ENCODE assay signal across 8 mouse cellular contexts in the genomic region with DNA sequence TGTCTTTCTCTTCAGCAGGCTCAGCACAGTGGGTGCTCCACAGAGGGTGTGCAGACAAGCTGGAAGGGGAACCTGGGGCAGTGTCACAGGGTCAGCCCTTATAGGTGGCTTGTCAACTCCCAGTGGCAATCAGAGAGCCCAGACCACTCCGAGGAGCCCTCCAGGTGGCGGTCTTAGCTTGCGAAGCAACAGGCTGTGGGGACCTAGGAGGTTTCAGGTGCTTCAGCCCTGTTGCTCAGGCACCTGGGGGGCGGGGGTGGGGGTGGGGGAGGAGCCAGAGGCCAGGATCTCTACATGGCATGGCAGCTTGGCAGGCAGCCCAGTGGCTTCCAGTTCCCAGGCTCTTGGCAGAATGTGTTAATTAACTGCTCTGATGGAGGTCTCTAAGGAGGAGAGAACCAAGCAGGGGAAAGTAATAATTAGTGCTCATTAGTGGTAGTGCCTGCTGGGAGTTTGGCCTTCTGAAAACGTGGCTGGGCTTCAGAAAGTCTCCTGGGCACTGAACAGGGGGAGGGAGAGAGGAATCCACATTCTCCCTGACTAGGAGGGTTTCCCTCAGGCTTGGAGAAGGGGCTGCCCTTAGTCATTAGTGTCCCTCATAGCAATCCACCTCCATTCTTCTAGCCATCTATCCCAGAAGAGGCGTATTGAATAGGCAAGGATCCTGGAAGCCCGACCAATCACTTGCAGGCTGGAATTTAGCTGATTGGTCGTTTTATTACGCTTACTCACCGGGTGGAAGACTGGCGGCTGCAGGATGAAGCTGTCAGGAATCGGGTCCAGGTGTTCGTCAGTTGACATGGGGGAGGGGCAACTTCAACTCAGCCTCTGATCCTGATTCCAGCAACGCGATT. TPM values are rescaled to one million over a fixed set of nuclear protein-coding genes. Genes with fewer than 3 reads are reported as not detected.
DNase-seq lines count a peak whose midpoint lies in the region; ATAC-seq and TF ChIP-seq lines count a peak whose summit lies in the region.

No protein-coding gene starts in this region.

- 3% methylated on average over 15 of the region's 15 CpGs for WGBS in cerebellum, adult 2 months
- 5% methylated on average over 15 of the region's 15 CpGs for WGBS in hindbrain, embryonic 12.5 days

- 0 out of 2 replicates have a peak overlapping the region, but pooled peaks have one; percentile 1 for H3K9ac ChIP-seq in hindbrain, embryonic 12.5 days

- H3K27me3 ChIP-seq in cerebellum, adult 2 months (ENCODE audit: control insufficient read depth, insufficient read depth, low read length): no peaks in the 10 kb centered on the region
- H3K27me3 ChIP-seq in hindbrain, embryonic 12.5 days: peaks cover 20% of the 10 kb centered on the region

- H3K36me3 ChIP-seq in hindbrain, embryonic 12.5 days: no peaks in the 10 kb centered on the region

- no peak overlapping the region for H3K27ac ChIP-seq in cerebellum, adult 2 months (ENCODE audit: insufficient read depth, low read length)
- no peak overlapping the region for H3K27ac ChIP-seq in hindbrain, embryonic 12.5 days

- peaks cover 11% of the 10 kb centered on the region for H3K4me1 ChIP-seq in cerebellum, adult 2 months (ENCODE audit: control insufficient read depth, insufficient read depth, low read length)
- peaks cover 19% of the 10 kb centered on the region for H3K4me1 ChIP-seq in hindbrain, embryonic 12.5 days

- peak; percentile 29 to 41 for DNase-seq in cerebellum, adult 2 months
- no peak for DNase-seq in cerebellum, adult 11-12 months
- peak; percentile 32 for DNase-seq in embryo, embryonic 11.5 days (ENCODE audit: low read depth, low spot score)
- peak; percentile 76 to 81 for DNase-seq in layer of hippocampus, postnatal 10 days (ENCODE audit: low spot score in 2 of 2)
- DNase-seq in lung, postnatal 10 days: peak; percentile 44
- DNase-seq in right cerebral cortex, postnatal 4 days: peak; percentile 78
- DNase-seq in urinary bladder, postnatal 4 days (ENCODE audit: low spot score in 2 of 2): no peak

- no peaks in the 10 kb centered on the region for H3K9me3 ChIP-seq in hindbrain, embryonic 12.5 days (replicated peaks)

- ATAC-seq in hindbrain, embryonic 12.5 days (ENCODE audit: low FRiP score): peak; percentile 88

- TF ChIP-seq CTCF in cerebellum, adult 2 months (IDR thresholded peaks at IDR 0.05; ENCODE audit: borderline replicate concordance, insufficient read depth, low read depth, low read length): no peak

- H3K4me3 ChIP-seq in cerebellum, adult 2 months (replicated peaks; ENCODE audit: insufficient read depth, low read depth, low read length): no peak overlapping the region
- peak overlapping the region; percentile 25 for H3K4me3 ChIP-seq in hindbrain, embryonic 12.5 days

- no peak for TF ChIP-seq POLR2A in cerebellum, adult 2 months (IDR thresholded peaks at IDR 0.05; ENCODE audit: borderline replicate concordance, insufficient read depth, low read length)

- H3K4me2 ChIP-seq in hindbrain, embryonic 12.5 days (replicated peaks): peak overlapping the region; percentile 52

RNA-seq across cellular contexts. Expression of a gene that starts 0.8 kb away (rescaled TPM):
- polyA plus RNA-seq in cerebellum, adult 2 months (2012; rRNA removed): 0.05 and 0.06 TPM in 2 replicates
- polyA plus RNA-seq in hindbrain, embryonic 12.5 days (2016; fragmentation: Nextera tagmentation; extraction: Ambion mirVana): 0.10 and 0.12 TPM in 2 replicates
- under 1 TPM; 0.54 to 0.66 TPM for total RNA-seq in layer of hippocampus, postnatal 10 days (2021)

RNA-seq across cellular contexts. Expression of a gene that starts 6.2 kb away (rescaled TPM):
- polyA plus RNA-seq in cerebellum, adult 2 months (2012; rRNA removed): 0.21 TPM in 1 of 2 replicates, not detected in the other
- polyA plus RNA-seq in hindbrain, embryonic 12.5 days (2016; fragmentation: Nextera tagmentation; extraction: Ambion mirVana): not detected in 2 replicates
- total RNA-seq in layer of hippocampus, postnatal 10 days (2021): not detected

RNA-seq across cellular contexts. Expression of a gene that starts 48.9 kb away (rescaled TPM):
- polyA plus RNA-seq in cerebellum, adult 2 months (2012; rRNA removed): 50.6 and 56.9 TPM in 2 replicates
- polyA plus RNA-seq in hindbrain, embryonic 12.5 days (2016; fragmentation: Nextera tagmentation; extraction: Ambion mirVana): 2.8 and 4.8 TPM in 2 replicates
- total RNA-seq in layer of hippocampus, postnatal 10 days (2021): 10 to 100 TPM; 10.1 to 13.5 TPM

Comparison
In these comparisons a context has a peak if more than half of its experiments do, and no peak if none do; other contexts are left out.
1. DNase-seq: peak in cerebellum, adult 2 months (2 of 2), embryo, embryonic 11.5 days (single experiment), layer of hippocampus, postnatal 10 days (2 of 2), lung, postnatal 10 days (single experiment) and right cerebral cortex, postnatal 4 days (single experiment); none in cerebellum, adult 11-12 months (single experiment) and urinary bladder, postnatal 4 days (0 of 2).